Mouse (Mus musculus): ENCODE measurements at regions not wholly inside any gene's neighbourhood (a gene's known extent, or its start where the extent isn't known, plus 50 kb on each side); places are given as distances from the start of the nearest gene placed in this dataset.

- no peak for DNase-seq (ENCODE audit: low read depth)
Observed at GRCm38 (mm10) chr4:89446765-89447487, 136.1 kb upstream of the Cdkn2b start.

GRCm38 (mm10) chr4:89446156-89446716, 135.4 kb upstream of the Cdkn2b start:
- no peak for DNase-seq (ENCODE audit: low read depth)

GRCm38 (mm10) chr4:89445214-89446155, 134.6 kb upstream of the Cdkn2b start:
- no peak for DNase-seq (ENCODE audit: low read depth)

- no peak for DNase-seq (ENCODE audit: low read depth)
Observed at GRCm38 (mm10) chr4:89442526-89442925, 131.7 kb upstream of the Cdkn2b start.

GRCm38 (mm10) chr4:89440821-89441220, 130.0 kb upstream of the Cdkn2b start:
- no peak for DNase-seq (ENCODE audit: low read depth)

- DNase-seq (ENCODE audit: low read depth), result no peak
Observed at GRCm38 (mm10) chr4:89440326-89440725, 129.5 kb upstream of the Cdkn2b start.

GRCm38 (mm10) chr4:89438665-89439064, 127.8 kb upstream of the Cdkn2b start:
- no peak for DNase-seq (ENCODE audit: low read depth)

GRCm38 (mm10) chr4:89436764-89437163, 125.9 kb upstream of the Cdkn2b start:
- DNase-seq (ENCODE audit: low read depth), result no peak

GRCm38 (mm10) chr4:89434152-89434551, 123.3 kb upstream of the Cdkn2b start:
- DNase-seq (ENCODE audit: low read depth), result no peak

- DNase-seq (ENCODE audit: low read depth), result no peak
Observed at GRCm38 (mm10) chr4:89433528-89433927, 122.7 kb upstream of the Cdkn2b start.

- DNase-seq (ENCODE audit: low read depth), result no peak
Observed at GRCm38 (mm10) chr4:89431520-89431919, 120.7 kb upstream of the Cdkn2b start.

- no peak for DNase-seq (ENCODE audit: low read depth)
Observed at GRCm38 (mm10) chr4:89428465-89428864, 117.6 kb upstream of the Cdkn2b start.

- DNase-seq (ENCODE audit: low read depth), result no peak
Observed at GRCm38 (mm10) chr4:89427345-89428293, 116.8 kb upstream of the Cdkn2b start.

- no peak for DNase-seq (ENCODE audit: low read depth)
Observed at GRCm38 (mm10) chr4:89425916-89426315, 115.1 kb upstream of the Cdkn2b start.

- no peak for DNase-seq (ENCODE audit: low read depth)
Observed at GRCm38 (mm10) chr4:89421694-89422354, 111.0 kb upstream of the Cdkn2b start.

GRCm38 (mm10) chr4:89420868-89421267, 110.0 kb upstream of the Cdkn2b start:
- DNase-seq (ENCODE audit: low read depth), result no peak

GRCm38 (mm10) chr4:89419507-89419906, 108.7 kb upstream of the Cdkn2b start:
- DNase-seq (ENCODE audit: low read depth), result no peak

- no peak for DNase-seq (ENCODE audit: low read depth)
Observed at GRCm38 (mm10) chr4:89405624-89406167, 94.9 kb upstream of the Cdkn2b start.

GRCm38 (mm10) chr4:89403151-89403550, 92.3 kb upstream of the Cdkn2b start:
- DNase-seq (ENCODE audit: low read depth), result no peak

- no peak for DNase-seq (ENCODE audit: low read depth)
Observed at GRCm38 (mm10) chr4:89402324-89402723, 91.5 kb upstream of the Cdkn2b start.

GRCm38 (mm10) chr4:89401696-89402095, 90.9 kb upstream of the Cdkn2b start:
- no peak for DNase-seq (ENCODE audit: low read depth)
